Mouse (Mus musculus): ENCODE measurements around the gene Cavin1. TPM values are rescaled to one million over a fixed set of nuclear protein-coding genes. Genes with fewer than 3 reads are reported as not detected.

Cavin1 gene
- polyA plus RNA-seq, 1 experiment from 2014 or later, result 45.6 TPM

DNA sequence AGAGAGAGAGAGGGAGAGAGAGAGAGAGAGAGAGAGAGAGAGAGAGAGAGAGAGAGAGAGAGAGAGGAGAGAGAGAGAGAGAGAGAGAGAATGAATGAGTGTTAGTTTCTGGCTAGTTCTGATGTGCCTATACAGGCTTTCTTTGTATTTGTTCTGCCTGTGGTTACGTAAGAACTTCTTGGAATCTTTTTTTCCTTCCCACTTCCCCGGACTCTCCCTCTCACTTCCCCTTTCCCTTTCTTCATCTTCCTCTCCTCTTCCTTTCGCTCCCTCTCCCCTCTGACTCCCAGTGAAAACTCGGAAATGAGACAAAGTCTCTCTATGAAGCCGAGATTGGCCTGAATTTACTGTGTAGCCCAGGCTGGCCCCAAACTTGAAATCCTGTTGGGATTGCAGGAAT lies 24.0 kb upstream of the Cavin1 start:
- no peak overlapping the region for H3K27ac ChIP-seq (replicated peaks)
- no peaks in the 10 kb centered on the region for H3K9me3 ChIP-seq (replicated peaks)
- H3K9ac ChIP-seq (replicated peaks), result no peak overlapping the region
- no peak for ATAC-seq (ENCODE audit: low FRiP score)
- no peaks in the 10 kb centered on the region for H3K4me1 ChIP-seq
- no peak overlapping the region for H3K4me2 ChIP-seq
- no peaks in the 10 kb centered on the region for H3K27me3 ChIP-seq (replicated peaks)
- 79% methylated on average over 5 of the region's 5 CpGs for WGBS
- H3K4me3 ChIP-seq (replicated peaks), result no peak overlapping the region
- no peaks in the 10 kb centered on the region for H3K36me3 ChIP-seq

DNA sequence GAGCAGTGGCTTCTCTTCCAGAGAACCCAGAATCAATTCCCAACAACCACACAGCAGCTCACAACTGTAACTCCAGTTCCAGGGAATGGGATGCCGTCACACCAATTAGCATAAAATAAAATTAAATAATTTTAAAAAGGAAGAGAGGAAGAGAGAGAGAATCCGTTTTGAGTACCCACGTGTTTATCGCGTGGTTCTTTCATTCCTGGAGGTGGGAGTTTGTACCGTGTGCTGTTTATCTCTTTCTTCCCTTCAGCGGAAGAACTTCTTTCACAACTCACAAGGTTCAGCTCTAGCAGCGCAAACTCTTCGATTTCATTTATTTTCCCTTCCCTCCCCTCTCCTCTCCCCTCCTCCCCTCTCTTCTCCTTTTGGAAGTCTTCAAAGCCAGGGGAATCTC lies 23.5 kb upstream of the Cavin1 start:
- Histone ChIP-seq H3K9ac (replicated peaks) (no peak overlapping the region), H3K9me3 (replicated peaks) (no peaks in the 10 kb centered on the region), H3K4me2 (no peak overlapping the region), H3K36me3 (no peaks in the 10 kb centered on the region), H3K4me1 (no peaks in the 10 kb centered on the region), H3K27ac (replicated peaks) (no peak overlapping the region), H3K4me3 (replicated peaks) (no peak overlapping the region), H3K27me3 (replicated peaks) (no peaks in the 10 kb centered on the region)
- ATAC-seq (ENCODE audit: low FRiP score), result no peak
- 71% methylated on average over 9 of the region's 9 CpGs for WGBS

DNA sequence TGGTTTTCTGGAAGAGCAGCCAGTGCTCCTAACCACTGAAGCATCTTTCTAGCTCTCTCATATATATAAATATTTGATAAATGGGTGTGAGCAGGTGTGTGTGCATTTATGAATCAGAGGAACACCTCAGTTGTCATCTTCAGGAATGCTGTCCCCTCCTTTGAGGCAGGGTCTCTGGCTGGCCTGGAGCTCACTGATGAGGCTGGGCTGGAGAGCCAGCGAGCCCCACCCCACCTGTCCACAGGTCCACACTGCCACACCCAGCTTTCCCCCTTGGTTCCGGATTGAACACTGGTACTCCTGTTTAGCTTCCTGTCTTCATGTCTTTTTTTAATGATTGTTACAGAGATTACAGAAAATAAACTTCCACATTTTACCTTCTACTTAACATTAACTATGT lies 22.8 kb upstream of the Cavin1 start:
- no peak overlapping the region for H3K4me2 ChIP-seq
- ATAC-seq (ENCODE audit: low FRiP score), result no peak
- no peak overlapping the region for H3K27ac ChIP-seq (replicated peaks)
- H3K9ac ChIP-seq (replicated peaks), result no peak overlapping the region
- no peaks in the 10 kb centered on the region for H3K9me3 ChIP-seq (replicated peaks)
- 90% methylated on average over 2 of the region's 2 CpGs for WGBS
- H3K4me3 ChIP-seq (replicated peaks), result no peak overlapping the region
- H3K27me3 ChIP-seq (replicated peaks), result no peaks in the 10 kb centered on the region
- no peaks in the 10 kb centered on the region for H3K36me3 ChIP-seq
- H3K4me1 ChIP-seq, result no peaks in the 10 kb centered on the region

DNA sequence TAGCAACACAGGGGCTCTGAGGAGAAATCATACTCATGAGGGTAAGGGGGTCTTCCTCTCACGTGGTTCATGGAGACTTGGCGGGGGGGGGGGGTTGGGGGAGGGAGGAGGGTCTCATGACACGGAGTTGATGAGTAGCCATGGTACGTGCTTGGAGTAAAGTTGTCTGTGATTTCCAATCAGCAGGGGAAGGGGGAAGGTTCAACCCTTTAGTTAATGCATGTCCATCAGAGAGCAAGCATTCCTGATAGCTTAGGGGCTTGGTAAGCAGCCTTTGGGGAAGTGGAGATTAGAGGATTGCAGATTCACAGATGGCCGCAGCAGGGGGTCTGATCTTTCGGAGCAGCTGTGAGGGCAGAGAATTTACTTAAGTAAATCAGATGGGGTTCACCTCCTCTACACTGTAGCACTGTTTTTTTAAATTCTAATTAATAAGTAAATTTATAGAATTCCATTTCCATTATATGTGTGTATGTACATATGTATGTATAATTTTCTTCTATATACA lies 20.4 kb upstream of the Cavin1 start:
- H3K27me3 ChIP-seq (replicated peaks), result no peaks in the 10 kb centered on the region
- no peak for ATAC-seq (ENCODE audit: low FRiP score)
- H3K4me2 ChIP-seq, result no peak overlapping the region
- no peaks in the 10 kb centered on the region for H3K9me3 ChIP-seq (replicated peaks)
- H3K4me3 ChIP-seq (replicated peaks), result no peak overlapping the region
- no peaks in the 10 kb centered on the region for H3K36me3 ChIP-seq
- no peak overlapping the region for H3K27ac ChIP-seq (replicated peaks)
- no peak overlapping the region for H3K9ac ChIP-seq (replicated peaks)
- H3K4me1 ChIP-seq, result no peaks in the 10 kb centered on the region
- 35% methylated on average over 6 of the region's 6 CpGs for WGBS

DNA sequence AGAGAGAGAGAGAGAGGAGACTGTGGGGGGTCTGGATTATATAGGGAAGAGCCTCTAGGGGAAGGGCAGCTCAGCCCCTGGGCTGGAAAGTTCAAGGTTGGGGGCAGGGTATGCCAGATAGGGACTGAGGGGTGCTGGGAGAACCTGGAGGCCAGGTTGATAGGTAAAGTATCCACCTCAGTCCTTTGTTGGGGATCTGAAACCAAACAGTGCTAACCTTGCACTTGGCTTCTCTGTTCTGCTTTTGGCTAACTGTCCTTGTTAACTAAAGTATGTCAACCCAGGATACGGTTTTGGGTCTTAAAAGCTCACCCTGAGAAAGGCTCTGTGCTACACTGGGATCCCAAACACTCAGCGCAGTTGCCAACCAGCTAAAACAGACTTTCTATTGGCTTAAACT lies 19.0 kb upstream of the Cavin1 start:
- Histone ChIP-seq H3K4me3 (replicated peaks) (no peak overlapping the region), H3K9ac (replicated peaks) (no peak overlapping the region), H3K9me3 (replicated peaks) (no peaks in the 10 kb centered on the region), H3K36me3 (no peaks in the 10 kb centered on the region), H3K4me2 (no peak overlapping the region), H3K4me1 (no peaks in the 10 kb centered on the region), H3K27me3 (replicated peaks) (no peaks in the 10 kb centered on the region), H3K27ac (replicated peaks) (no peak overlapping the region)
- ATAC-seq (ENCODE audit: low FRiP score), result no peak
- 70% methylated on average over 2 of the region's 2 CpGs for WGBS

DNA sequence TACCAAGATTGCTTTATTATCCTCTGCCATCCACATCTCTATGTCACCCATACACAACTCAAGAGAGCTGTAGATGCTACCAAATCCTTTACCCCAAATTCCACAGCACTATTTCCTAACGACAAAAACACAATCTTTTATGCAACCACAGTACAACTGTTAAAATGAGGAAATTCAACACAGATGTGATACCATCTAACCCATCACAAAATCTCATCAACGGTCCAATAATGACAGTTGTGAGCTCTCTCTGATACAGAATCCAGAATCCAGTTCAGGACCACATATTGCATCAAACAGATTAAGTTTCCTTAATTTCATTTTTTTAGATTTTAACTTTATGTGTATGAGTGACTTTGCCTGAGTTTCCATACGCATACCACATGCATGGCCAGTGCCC lies 18.0 kb upstream of the Cavin1 start:
- Histone ChIP-seq H3K9me3 (replicated peaks) (no peaks in the 10 kb centered on the region), H3K36me3 (no peaks in the 10 kb centered on the region), H3K9ac (replicated peaks) (no peak overlapping the region), H3K4me1 (no peaks in the 10 kb centered on the region), H3K27ac (replicated peaks) (no peak overlapping the region), H3K4me2 (no peak overlapping the region), H3K4me3 (replicated peaks) (no peak overlapping the region), H3K27me3 (replicated peaks) (no peaks in the 10 kb centered on the region)
- 86% methylated on average over 3 of the region's 3 CpGs for WGBS
- ATAC-seq (ENCODE audit: low FRiP score), result no peak

DNA sequence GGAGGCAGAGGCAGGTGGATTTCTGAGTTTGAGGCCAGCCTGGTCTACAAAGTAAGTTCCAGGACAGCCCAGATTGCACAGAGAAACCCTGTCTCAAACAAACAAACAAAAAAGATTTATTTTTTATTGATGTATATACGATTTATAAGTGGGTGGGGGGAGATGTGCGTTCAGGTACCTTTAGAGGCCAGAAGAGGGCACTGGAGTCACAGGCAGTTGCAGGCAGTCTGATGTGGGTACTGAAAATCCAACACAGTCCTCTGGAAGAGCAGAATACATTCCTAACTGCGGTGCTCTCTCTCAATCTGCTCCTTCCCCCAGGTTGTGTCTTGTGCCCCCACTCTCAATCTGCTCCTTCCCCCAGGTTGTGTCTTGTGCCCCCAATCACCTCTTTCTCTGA lies 14.9 kb upstream of the Cavin1 start:
- H3K9me3 ChIP-seq (replicated peaks), result no peaks in the 10 kb centered on the region
- peaks cover 4% of the 10 kb centered on the region; the same call in 1 of the 2 replicates for H3K27me3 ChIP-seq (replicated peaks)
- no peak overlapping the region for H3K27ac ChIP-seq (replicated peaks)
- no peaks in the 10 kb centered on the region for H3K36me3 ChIP-seq
- ATAC-seq (ENCODE audit: low FRiP score), result no peak
- H3K4me2 ChIP-seq, result no peak overlapping the region
- peaks cover 5% of the 10 kb centered on the region; the same call in 1 of the 2 replicates for H3K4me1 ChIP-seq
- 64% methylated on average over 3 of the region's 3 CpGs for WGBS
- no peak overlapping the region for H3K9ac ChIP-seq (replicated peaks)
- no peak overlapping the region for H3K4me3 ChIP-seq (replicated peaks)

DNA sequence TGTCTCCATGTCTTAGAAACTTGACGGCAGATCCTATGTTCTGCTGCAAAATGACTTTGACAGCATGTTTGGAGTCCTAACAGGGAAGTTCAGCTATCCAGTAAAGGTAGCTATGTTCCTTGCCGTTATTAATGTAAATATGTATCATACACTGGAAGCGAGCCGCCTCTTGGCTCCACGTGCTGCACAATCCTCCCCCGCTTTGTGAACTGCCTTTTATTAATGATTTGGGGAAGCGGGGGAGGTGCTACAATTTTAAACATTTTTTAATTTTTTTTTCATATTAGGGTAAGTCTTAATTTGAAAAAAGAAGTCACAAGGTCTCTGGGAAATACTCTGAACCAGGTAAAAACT lies 13.1 kb upstream of the Cavin1 start:
- H3K4me3 ChIP-seq (replicated peaks), result no peak overlapping the region
- no peaks in the 10 kb centered on the region for H3K36me3 ChIP-seq
- peaks cover 5% of the 10 kb centered on the region; the same call in 1 of the 2 replicates for H3K4me1 ChIP-seq
- H3K9me3 ChIP-seq (replicated peaks), result no peaks in the 10 kb centered on the region
- H3K4me2 ChIP-seq, result no peak overlapping the region
- no peak overlapping the region for H3K9ac ChIP-seq (replicated peaks)
- no peak overlapping the region for H3K27ac ChIP-seq (replicated peaks)
- ATAC-seq (ENCODE audit: low FRiP score), result no peak
- 85% methylated on average over 7 of the region's 7 CpGs for WGBS
- peaks cover 6% of the 10 kb centered on the region; the same call in 1 of the 2 replicates for H3K27me3 ChIP-seq (replicated peaks)

DNA sequence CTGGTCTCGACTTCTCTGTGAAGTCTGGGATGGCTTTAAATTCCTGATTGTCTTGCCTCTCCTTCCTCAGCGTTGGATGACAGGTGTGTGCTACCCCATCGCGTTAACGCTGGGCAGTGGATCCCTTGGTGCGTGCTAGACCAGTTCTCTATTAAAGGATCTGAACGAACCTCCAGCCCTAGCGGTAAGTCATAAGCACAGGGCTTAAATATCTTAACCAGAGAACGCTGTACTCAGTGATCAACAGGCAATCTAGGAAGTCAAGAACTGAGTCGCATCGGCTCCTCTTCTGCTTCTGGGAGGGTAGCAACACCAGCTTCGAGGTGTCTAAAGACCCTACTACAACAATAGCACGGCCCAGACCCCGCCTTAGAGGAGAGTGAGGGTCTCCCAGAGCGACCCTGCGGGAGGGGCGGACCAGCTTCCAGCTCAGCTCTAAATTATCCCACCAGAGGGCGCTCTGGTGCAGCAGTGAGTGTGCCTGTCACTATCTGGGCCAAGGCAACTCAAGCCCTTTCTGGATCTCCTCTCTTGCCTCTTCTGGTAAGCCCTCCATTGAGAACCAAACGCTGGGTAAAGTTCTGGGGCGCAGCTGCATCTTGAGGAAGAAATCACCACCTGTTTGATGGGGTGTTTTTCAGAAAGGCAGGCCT lies 12.6 kb upstream of the Cavin1 start:
- H3K9me3 ChIP-seq (replicated peaks), result no peaks in the 10 kb centered on the region
- no peaks in the 10 kb centered on the region for H3K36me3 ChIP-seq
- peak overlapping the region; percentile 37 for H3K4me3 ChIP-seq (replicated peaks)
- 3% methylated on average over 20 of the region's 20 CpGs for WGBS
- H3K9ac ChIP-seq (replicated peaks), result peak overlapping the region; percentile 47
- peaks cover 6% of the 10 kb centered on the region; the same call in 1 of the 2 replicates for H3K27me3 ChIP-seq (replicated peaks)
- peak; percentile 74 for ATAC-seq (ENCODE audit: low FRiP score)
- H3K4me1 ChIP-seq, result peaks cover 5% of the 10 kb centered on the region; the same call in 1 of the 2 replicates
- peak overlapping the region; percentile 67 for H3K4me2 ChIP-seq
- no peak overlapping the region for H3K27ac ChIP-seq (replicated peaks)

DNA sequence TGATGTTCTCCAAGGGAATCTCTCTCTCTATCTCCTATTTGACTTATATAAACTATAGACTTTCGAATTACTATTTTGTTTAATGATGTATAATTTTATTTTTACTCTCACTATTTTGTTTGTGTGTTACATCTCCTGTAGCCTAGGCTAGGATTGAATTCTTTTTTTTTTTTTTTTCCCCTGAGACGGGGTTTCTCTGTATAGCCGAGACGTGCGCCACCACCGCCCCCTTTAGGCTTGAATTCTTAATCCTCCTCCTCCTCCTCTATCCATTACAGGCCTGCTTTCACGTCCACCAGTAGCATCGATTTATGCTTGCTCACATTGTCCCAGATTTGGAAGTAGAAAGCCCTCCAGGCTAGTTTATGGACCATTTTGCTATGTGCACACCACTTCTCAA lies 11.4 kb upstream of the Cavin1 start:
- no peak overlapping the region for H3K27ac ChIP-seq (replicated peaks)
- WGBS, result 13% methylated on average over 8 of the region's 8 CpGs

DNA sequence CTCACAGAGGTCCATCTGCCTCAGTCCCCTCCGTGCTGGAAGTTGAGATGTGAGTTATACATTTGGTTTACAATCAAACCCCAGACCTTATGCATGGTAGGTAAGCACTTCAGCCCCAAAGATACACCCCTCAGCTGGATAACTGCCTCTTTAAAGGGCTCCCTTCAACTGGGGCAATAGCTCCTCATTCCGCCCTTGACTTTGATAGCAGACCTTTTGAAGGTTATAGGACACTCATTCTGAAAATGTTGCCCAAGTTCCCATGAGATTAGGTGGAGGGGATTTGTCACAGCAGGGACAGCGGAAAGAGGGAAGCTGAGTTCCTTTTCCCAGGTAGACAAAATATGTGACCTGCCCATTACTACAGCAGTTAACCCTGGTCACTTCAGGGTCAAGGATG lies 10.5 kb upstream of the Cavin1 start:
- Histone ChIP-seq H3K9ac (replicated peaks) (no peak overlapping the region), H3K4me2 (no peak overlapping the region), H3K4me1 (peaks cover 5% of the 10 kb centered on the region; the same call in 1 of the 2 replicates), H3K27ac (replicated peaks) (no peak overlapping the region), H3K36me3 (no peaks in the 10 kb centered on the region), H3K4me3 (replicated peaks) (no peak overlapping the region), H3K9me3 (replicated peaks) (no peaks in the 10 kb centered on the region), H3K27me3 (replicated peaks) (peaks cover 6% of the 10 kb centered on the region; the same call in 1 of the 2 replicates)
- no peak for ATAC-seq (ENCODE audit: low FRiP score)
- WGBS, result 64% methylated on average over 3 of the region's 3 CpGs

More for the DNA sequence above, 11.4 kb upstream of the Cavin1 start:
- no peak for ATAC-seq (ENCODE audit: low FRiP score)
- peaks cover 6% of the 10 kb centered on the region; the same call in 1 of the 2 replicates for H3K27me3 ChIP-seq (replicated peaks)
- no peak overlapping the region for H3K4me3 ChIP-seq (replicated peaks)
- no peaks in the 10 kb centered on the region for H3K36me3 ChIP-seq
- H3K4me2 ChIP-seq, result no peak overlapping the region
- no peaks in the 10 kb centered on the region for H3K9me3 ChIP-seq (replicated peaks)
- H3K9ac ChIP-seq (replicated peaks), result no peak overlapping the region
- H3K4me1 ChIP-seq, result peaks cover 5% of the 10 kb centered on the region; the same call in 1 of the 2 replicates

DNA sequence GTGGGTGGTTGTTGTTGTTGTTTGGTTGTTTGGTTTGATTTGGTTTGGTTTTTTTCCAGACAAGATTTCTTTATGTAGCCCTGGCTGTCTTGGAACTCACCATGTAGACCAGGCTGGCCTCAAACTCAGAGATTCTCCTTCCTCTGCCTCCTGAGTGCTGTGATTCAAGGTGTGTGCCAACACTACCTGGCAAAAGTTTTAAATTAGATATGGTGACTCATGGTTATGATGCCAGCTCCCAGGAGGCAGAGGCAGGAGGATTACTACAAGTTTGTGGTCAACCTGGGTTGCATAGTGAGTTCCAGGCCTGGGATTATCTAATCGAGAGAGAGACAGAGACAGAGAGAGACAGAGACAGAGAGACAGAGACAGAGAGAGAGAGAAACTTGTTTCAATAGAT lies 9.8 kb upstream of the Cavin1 start:
- H3K4me1 ChIP-seq, result peaks cover 5% of the 10 kb centered on the region; the same call in 1 of the 2 replicates
- peaks cover 6% of the 10 kb centered on the region; the same call in 1 of the 2 replicates for H3K27me3 ChIP-seq (replicated peaks)
- 83% methylated on average over 1 of the region's 1 CpGs for WGBS
- no peak overlapping the region for H3K4me2 ChIP-seq
- no peaks in the 10 kb centered on the region for H3K36me3 ChIP-seq
- no peak overlapping the region for H3K27ac ChIP-seq (replicated peaks)
- H3K4me3 ChIP-seq (replicated peaks), result no peak overlapping the region
- no peak overlapping the region for H3K9ac ChIP-seq (replicated peaks)
- ATAC-seq (ENCODE audit: low FRiP score), result no peak
- no peaks in the 10 kb centered on the region for H3K9me3 ChIP-seq (replicated peaks)

Measured in neural tube, embryonic 15.5 days (tissue).